11 mouse cellular contexts compared by ENCODE assay signal in genomic region chr7:80611646-80612045, GRCm38 (mm10).
DNase-seq lines count a peak whose midpoint lies in the region; ATAC-seq and TF ChIP-seq lines count a peak whose summit lies in the region.
"Had no signal": no experiment of that assay in that cellular context is flagged by ENCODE, and none has a peak within 500 bp of the region (broad histone marks: within the 10 kb centered on the region; RNA-seq: fewer than 3 reads in every experiment).

No protein-coding gene starts in this region.

- no peak overlapping the region for H3K4me3 ChIP-seq in forebrain, embryonic 16.5 days (replicated peaks; ENCODE audit: low read length)
- H3K4me3 ChIP-seq in forebrain, embryonic 14.5 days (ENCODE audit: low read depth, low read length): no peak overlapping the region
- no peak overlapping the region for H3K4me3 ChIP-seq in kidney, embryonic 16.5 days (ENCODE audit: low read length)
- no peak overlapping the region for H3K4me3 ChIP-seq in kidney, postnatal 0 days (replicated peaks; ENCODE audit: low read depth, low read length)

- H3K9ac ChIP-seq in forebrain, embryonic 16.5 days (replicated peaks; ENCODE audit: low read depth, low read length): no peak overlapping the region
- H3K9ac ChIP-seq in forebrain, embryonic 14.5 days (ENCODE audit: low read length): no peak overlapping the region
- peak overlapping the region; percentile 0; the same call in 1 of the 2 replicates for H3K9ac ChIP-seq in kidney, embryonic 16.5 days (replicated peaks; ENCODE audit: low read length)
- no peak overlapping the region for H3K9ac ChIP-seq in kidney, postnatal 0 days (ENCODE audit: low read depth, low read length)

- no peaks in the 10 kb centered on the region for H3K9me3 ChIP-seq in forebrain, embryonic 16.5 days (ENCODE audit: control insufficient read depth, low read length)
- H3K9me3 ChIP-seq in forebrain, embryonic 14.5 days (replicated peaks; ENCODE audit: control insufficient read depth, low read length): no peaks in the 10 kb centered on the region
- H3K9me3 ChIP-seq in kidney, embryonic 16.5 days (ENCODE audit: low read length): no peaks in the 10 kb centered on the region
- no peaks in the 10 kb centered on the region for H3K9me3 ChIP-seq in kidney, postnatal 0 days (replicated peaks; ENCODE audit: low read length)

- peaks cover 6% of the 10 kb centered on the region for H3K36me3 ChIP-seq in forebrain, embryonic 16.5 days (ENCODE audit: control insufficient read depth, insufficient read depth)
- H3K36me3 ChIP-seq in forebrain, embryonic 14.5 days (ENCODE audit: control insufficient read depth, insufficient read depth, low read length): 0 out of 2 replicates have a peak, but pooled peaks cover 11% of the 10 kb centered on the region
- peaks cover 3% of the 10 kb centered on the region for H3K36me3 ChIP-seq in kidney, embryonic 16.5 days (ENCODE audit: insufficient read depth, low read length)
- 0 out of 2 replicates have a peak, but pooled peaks cover 8% of the 10 kb centered on the region for H3K36me3 ChIP-seq in kidney, postnatal 0 days (ENCODE audit: insufficient read depth, low read length)

- no peaks in the 10 kb centered on the region for H3K27me3 ChIP-seq in forebrain, embryonic 16.5 days (replicated peaks; ENCODE audit: control insufficient read depth, insufficient read depth, low read length)
- no peaks in the 10 kb centered on the region for H3K27me3 ChIP-seq in forebrain, embryonic 14.5 days (replicated peaks; ENCODE audit: control insufficient read depth, insufficient read depth, low read length)
- no peaks in the 10 kb centered on the region for H3K27me3 ChIP-seq in kidney, embryonic 16.5 days (ENCODE audit: insufficient read depth, low read length)
- no peaks in the 10 kb centered on the region for H3K27me3 ChIP-seq in kidney, postnatal 0 days (ENCODE audit: insufficient read depth, low read length)

- no peak overlapping the region for H3K27ac ChIP-seq in forebrain, embryonic 16.5 days (ENCODE audit: low read length)
- no peak overlapping the region for H3K27ac ChIP-seq in forebrain, embryonic 14.5 days (ENCODE audit: low read depth, low read length)
- H3K27ac ChIP-seq in kidney, embryonic 16.5 days (ENCODE audit: low read length): peak overlapping the region; percentile 43
- H3K27ac ChIP-seq in kidney, postnatal 0 days: peak overlapping the region; percentile 64

- H3K4me1 ChIP-seq in forebrain, embryonic 16.5 days (replicated peaks; ENCODE audit: control insufficient read depth, insufficient read depth, low read length): no peaks in the 10 kb centered on the region
- H3K4me1 ChIP-seq in forebrain, embryonic 14.5 days (ENCODE audit: control insufficient read depth, insufficient read depth, low read length): no peaks in the 10 kb centered on the region
- peaks cover 35% of the 10 kb centered on the region for H3K4me1 ChIP-seq in kidney, embryonic 16.5 days (ENCODE audit: insufficient read depth, low read length)
- peaks cover 23% of the 10 kb centered on the region for H3K4me1 ChIP-seq in kidney, postnatal 0 days (replicated peaks; ENCODE audit: insufficient read depth, low read length)

- ATAC-seq in forebrain, embryonic 16.5 days: peak; percentile 47; the same call in 1 of the 2 replicates
- ATAC-seq in forebrain, embryonic 14.5 days: no peak
- ATAC-seq in kidney, embryonic 16.5 days (ENCODE audit: low FRiP score, low TSS enrichment): 0 out of 2 replicates have a peak, but pooled peaks have one; percentile 29
- no peak for ATAC-seq in kidney, postnatal 0 days (replicated peaks; ENCODE audit: low FRiP score, low read depth)

- H3K4me2 ChIP-seq in forebrain, embryonic 16.5 days (ENCODE audit: low read length): no peak overlapping the region
- no peak overlapping the region for H3K4me2 ChIP-seq in forebrain, embryonic 14.5 days (ENCODE audit: low read length)
- H3K4me2 ChIP-seq in kidney, embryonic 16.5 days (replicated peaks; ENCODE audit: low read depth, low read length): no peak overlapping the region
- no peak overlapping the region for H3K4me2 ChIP-seq in kidney, postnatal 0 days (ENCODE audit: low read length)

- TF ChIP-seq CTCF in kidney, postnatal 0 days (IDR thresholded peaks at IDR 0.05; ENCODE audit: low read depth): no peak

- WGBS in forebrain, embryonic 16.5 days: 76% methylated on average over 7 of the region's 7 CpGs
- 81% methylated on average over 7 of the region's 7 CpGs for whole genome bisulfite sequencing in forebrain, embryonic 14.5 days
- 47% methylated on average over 7 of the region's 7 CpGs for WGBS in kidney, embryonic 16.5 days
- WGBS in kidney, postnatal 0 days: 46% methylated on average over 7 of the region's 7 CpGs

- no peak for DNase-seq in forebrain, embryonic 14.5 days (ENCODE audit: low spot score)
- DNase-seq in kidney, adult 18-20 months: no peak
- peak; percentile 68 for DNase-seq in cerebellum, adult 9-11 months
- DNase-seq in kidney, postnatal 0 days (ENCODE audit: low spot score): peak; percentile 48
- DNase-seq in left cerebral cortex, adult 11 months (ENCODE audit: low spot score): no peak
- no peak for DNase-seq in gastrocnemius, postnatal 4 days (ENCODE audit: low spot score in 2 of 2)
- DNase-seq: lung, adult 18-20 months; midbrain, embryonic 14.5 days; thymus, adult 18-20 months had no signal

Comparison
In these comparisons a context has a peak if more than half of its experiments do, and no peak if none do; other contexts are left out.
1. ATAC-seq: peak in forebrain, embryonic 16.5 days (single experiment) and kidney, embryonic 16.5 days (single experiment); none in forebrain, embryonic 14.5 days (single experiment) and kidney, postnatal 0 days (single experiment).
2. DNase-seq: peak in cerebellum, adult 9-11 months (single experiment) and kidney, postnatal 0 days (single experiment); none in forebrain, embryonic 14.5 days (single experiment), kidney, adult 18-20 months (single experiment), left cerebral cortex, adult 11 months (single experiment) and gastrocnemius, postnatal 4 days (0 of 2).
3. H3K27ac ChIP-seq: peak in kidney, embryonic 16.5 days (single experiment) and kidney, postnatal 0 days (single experiment); none in forebrain, embryonic 16.5 days (single experiment) and forebrain, embryonic 14.5 days (single experiment).